Mouse (Mus musculus): Measurements from ENCODE around the gene Tomm20.

The Tomm20 gene

DNA sequence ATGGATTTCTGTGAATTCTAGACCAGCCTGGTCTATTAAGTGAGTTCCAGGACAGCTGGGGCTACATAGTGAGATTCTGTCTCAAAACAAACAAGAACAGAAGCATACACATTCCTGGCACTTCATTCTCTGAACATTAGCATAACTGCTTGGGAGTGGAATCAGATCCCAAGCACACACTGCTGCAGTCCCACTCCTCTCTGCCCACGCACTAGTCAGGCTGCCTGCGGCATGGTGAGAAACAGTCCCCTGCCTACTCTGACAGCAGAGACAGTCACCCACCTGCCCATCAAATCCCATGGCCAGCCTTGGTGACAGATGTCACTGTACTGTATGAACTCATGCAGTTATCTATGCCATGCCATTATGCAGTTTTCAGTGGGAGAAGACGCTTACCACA lies 15.9 kb upstream of the Tomm20 start:
- no peak for DNase-seq (ENCODE audit: low spot score in 2 of 2)

- no peak for DNase-seq (ENCODE audit: low spot score in 2 of 2)
These were observed 6.4 kb upstream of the Tomm20 start for GRCm38 (mm10) chr8:126951900-126952636.

DNA sequence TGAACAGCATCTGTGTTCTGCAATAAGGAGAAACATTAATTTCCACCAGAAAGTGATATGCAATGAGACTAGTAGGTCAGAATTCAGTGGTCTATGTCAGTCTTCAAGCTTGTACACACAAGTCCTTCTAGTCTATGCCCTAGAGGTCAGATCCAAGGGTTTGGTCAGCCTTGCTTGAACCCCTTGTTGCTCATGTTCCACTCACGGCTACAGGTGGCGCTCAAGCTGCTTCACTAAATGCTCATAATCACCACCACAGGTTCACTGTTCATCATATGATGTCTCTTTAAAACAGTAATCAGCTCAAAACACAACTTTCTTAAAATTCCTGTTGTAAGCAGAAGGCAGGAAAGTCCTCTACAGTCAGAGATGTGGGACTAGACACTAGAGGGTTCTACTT lies 3.9 kb upstream of the Tomm20 start:
- DNase-seq (ENCODE audit: low spot score in 2 of 2), result no peak

DNA sequence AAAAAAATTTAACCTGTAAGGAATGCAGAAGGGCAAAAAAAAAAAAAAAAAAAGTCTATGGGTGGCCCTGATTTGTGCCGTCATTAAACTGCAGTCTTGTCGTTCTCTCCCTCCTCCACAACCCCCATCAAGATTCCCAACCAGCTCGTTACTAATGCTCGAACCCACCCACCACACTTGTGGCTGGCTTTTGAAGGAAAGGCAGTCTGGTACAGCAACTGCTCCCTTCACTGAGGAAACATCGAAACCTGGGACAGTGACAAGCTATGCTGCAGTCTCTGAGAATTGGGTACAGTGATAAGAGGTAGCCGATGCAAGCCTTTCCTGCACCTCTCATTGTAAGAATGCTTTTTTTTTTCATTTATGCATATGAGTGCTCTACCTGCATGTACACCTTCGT lies 800 bp upstream of the Tomm20 start:
- DNase-seq (ENCODE audit: low spot score in 2 of 2), result no peak

DNA sequence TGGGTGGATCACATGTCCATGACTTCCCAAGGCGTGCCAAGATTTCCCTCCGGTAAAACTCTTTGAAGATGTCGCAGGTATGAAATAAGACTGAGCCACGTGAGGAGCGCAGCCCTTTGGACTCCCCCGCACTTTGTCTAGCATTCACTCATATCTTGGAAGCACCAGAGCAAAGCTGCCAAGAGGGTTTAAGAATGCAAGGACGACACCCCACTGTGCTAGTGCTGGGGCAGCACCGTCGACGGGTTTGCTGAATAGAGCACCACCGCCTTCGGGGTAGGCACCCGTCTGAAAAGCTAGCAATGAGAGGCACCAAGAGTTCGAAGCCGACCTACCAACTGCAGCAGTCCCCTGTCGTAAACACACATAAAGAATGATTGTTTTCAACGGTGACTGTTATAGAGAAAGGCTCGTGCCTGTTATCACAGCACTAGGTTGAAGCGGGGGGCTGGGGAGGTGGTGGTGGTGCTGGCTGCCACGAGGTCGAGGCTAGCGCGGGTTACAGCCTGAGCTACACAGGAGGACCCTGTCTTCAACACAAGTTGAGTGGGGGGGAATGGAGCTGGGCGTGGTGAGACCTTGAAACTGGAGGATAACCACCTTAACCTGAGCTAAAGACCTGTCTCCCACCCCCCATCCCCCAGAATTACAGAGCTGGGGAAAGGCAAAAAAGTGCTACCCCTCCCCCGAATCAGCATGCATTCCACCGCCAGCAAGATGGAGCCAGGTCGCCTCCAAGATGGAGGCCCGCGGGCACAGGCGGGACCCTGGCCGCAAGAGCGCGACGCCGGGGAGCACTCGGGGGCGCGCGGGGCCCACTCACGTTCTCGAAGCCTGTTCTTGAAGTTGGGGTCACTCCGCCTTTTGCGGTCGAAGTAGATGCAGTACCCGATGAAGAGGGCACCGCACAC lies 608 bp downstream of the Tomm20 start:
- DNase-seq (ENCODE audit: low spot score in 2 of 2), result peak in 1 of 2 experiments; percentile 35

DNA sequence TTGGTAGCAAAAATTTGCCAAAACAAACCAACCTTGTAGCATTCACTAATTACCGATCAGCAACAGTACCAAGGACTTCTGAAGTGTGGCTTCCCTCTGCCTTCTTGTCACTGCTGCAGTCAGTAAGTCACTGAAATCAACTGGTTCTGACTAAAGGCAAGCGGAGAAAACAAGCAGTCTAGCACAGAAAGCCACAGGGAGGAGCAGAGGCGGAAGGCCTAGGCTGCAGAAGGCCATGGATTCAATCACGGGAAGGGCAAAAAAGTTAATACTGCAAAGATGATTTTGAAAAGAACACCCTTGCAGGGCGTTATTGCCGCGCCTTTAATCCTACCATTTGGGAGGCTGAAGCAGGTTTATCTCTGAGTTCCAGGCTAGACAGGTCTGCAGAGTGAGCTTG lies 2.1 kb downstream of the Tomm20 start:
- no peak for DNase-seq (ENCODE audit: low spot score in 2 of 2)

DNA sequence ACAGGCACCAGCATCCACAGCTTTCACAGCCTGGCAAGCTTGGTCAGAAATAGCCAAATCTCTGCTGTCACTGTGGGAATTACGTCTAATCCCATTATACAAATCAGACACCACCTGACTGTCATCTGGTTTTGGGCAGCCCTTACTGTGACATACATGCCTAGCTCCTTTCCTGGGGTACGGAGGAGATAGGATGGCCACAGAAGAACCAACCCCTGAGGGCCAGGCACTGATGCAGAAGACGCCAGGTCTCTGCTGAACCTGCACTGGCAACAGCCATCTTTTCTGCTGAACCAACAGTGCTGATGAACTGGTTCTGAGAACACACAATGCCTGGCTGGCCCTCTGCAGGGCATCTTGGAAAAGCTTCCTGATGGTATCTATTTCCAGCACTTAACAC lies 8.3 kb downstream of the Tomm20 start:
- DNase-seq (ENCODE audit: low spot score in 2 of 2), result no peak

- DNase-seq (ENCODE audit: low spot score in 2 of 2), result no peak
These were observed 9.7 kb downstream of the Tomm20 start for GRCm38 (mm10) chr8:126935932-126936331.

DNA sequence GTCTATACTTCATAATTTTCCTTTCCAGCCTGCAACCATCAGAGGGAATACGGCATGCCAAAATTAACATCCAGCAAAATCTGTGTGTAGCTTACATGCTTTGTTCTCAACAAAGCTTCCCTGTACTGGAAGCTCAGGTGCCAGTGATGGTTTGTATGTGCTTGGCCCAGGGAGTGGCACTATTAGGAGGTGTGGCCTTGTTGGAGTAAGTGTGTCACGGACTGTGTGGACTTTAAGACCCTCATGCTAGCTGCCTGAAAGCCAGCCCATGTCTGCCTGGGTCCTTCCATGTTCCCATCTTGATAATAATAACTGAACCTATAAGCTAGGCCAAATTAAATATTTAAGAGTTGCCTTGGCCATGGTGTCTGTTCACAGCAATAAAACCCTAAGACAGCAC lies 10.3 kb downstream of the Tomm20 start:
- DNase-seq (ENCODE audit: low spot score in 2 of 2), result no peak

- DNase-seq (ENCODE audit: low spot score in 2 of 2), result no peak
These were observed 13.0 kb downstream of the Tomm20 start for GRCm38 (mm10) chr8:126932656-126933055.

DNA sequence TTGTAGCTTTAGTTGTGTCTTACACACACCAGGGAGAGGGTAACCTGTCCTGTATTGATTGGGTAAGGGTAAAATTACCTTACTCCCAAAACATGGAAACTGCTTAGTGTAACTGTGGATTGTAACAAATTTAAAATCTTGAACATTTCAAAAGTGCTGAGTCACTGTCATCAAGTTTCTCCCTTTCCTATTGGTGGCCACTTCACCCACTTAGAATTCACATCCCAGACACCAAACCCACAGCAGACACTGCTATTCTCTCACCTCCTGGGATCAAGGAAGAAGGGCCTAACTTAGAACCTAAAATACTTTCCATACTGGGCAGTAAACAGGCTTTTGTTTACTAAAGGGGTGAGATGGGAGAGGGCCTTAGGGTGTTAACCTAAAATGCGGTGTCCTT lies 13.4 kb downstream of the Tomm20 start:
- DNase-seq (ENCODE audit: low spot score in 2 of 2), result no peak

GRCm38 (mm10) chr8:126931720-126932119 lies 13.9 kb downstream of the Tomm20 start:
- no peak for DNase-seq (ENCODE audit: low spot score in 2 of 2)

DNA sequence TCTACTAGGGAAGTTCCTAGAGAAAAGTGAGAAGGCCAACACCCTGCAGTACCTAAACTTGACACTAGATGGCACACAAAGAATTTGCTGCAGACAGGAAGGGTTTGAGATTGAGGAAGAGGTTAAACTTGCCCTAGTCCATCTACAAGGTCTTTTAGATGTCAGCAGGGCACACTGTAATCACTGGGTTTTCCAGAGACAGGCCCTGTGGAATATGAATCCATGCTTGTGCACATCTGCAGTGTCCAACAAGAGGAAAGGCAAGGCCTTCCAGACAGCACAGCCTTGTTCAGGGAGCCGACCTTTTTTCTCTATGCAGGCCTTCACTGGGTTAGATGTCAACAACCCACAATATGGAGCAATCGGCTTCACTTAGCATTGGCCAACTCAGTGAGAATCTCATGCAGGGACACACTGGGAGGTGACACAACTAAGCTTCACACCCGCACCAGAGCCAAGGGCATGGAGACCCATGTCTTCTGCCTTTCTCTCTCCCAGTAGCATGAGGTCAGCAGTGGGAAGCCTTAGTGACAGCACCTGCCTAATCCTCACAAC lies 16.0 kb downstream of the Tomm20 start:
- DNase-seq (ENCODE audit: low spot score in 2 of 2), result peak in 1 of 2 experiments; percentile 57

DNA sequence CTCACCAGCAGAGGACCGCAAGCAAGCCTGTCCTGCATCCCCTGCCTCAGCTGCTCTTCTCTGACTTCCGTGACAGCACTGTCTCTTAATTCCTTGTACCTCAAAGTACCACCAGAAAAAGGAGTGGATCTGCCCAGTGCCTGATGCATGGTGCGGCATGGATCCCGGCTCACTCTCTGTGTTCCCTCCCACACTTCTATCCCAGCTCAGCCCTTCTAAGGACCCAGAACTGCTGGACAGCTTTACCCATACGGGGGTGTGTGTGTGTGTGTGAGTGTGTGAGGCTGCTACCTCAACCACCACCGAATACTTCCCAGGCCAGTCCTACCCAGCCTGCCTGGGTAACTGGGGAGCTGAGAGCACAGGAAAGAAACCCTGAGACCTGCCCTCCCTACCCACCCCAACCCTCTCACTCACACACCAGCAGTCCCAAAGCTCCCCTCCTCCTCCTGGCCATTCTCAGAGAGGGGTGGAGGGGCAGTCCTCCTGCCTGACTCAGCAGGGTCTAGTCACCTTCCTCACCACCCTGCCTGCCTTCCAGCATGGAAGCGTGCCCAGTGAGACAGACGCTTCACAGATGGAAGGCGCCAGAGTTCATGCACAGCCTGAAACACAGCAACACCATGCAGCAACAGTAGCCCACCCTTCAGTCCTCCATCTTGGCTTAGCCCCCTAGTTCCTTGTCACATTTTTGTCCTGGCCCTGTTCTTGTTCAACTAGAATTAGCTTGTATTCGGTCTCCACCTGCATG lies 16.7 kb downstream of the Tomm20 start:
- DNase-seq (ENCODE audit: low spot score in 2 of 2), result no peak

DNA sequence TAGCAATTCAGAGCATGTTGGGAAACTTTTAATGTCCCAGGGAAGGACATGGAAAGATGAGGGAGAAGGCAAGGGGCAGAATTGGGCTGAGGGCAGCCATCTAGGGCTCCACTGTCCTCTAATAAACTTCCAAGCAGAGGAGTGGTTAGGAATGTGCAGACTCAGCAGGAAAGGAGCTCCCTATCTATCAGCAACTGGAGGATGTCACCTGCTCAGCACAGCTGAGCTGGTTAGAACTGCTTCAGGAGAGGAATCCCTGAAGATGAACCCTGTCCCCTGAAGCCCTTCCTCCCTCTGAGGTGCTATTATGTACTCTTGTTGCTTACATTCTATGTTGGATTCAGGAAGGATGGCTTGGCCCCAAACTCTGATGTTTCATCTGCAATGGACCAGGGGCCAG lies 17.6 kb downstream of the Tomm20 start:
- DNase-seq (ENCODE audit: low spot score in 2 of 2), result no peak

DNA sequence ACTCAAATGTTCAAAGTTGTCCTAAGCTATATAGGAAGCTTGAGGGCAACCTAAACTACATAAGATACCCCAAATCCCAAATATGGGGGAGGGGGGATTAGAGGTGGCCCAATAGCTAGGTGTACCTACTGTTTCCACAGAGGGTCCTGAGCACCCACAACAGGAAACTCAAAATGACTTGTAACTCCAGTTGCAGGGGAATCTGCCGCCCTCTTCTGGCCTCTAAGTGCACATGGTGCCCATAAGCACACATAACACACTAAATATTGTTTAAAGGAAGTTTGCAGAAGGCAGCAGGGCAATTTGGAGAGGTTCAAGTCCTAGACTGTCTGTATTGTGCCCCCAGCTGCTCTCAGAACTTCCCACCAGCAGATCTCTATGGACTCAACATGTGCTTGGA lies 18.6 kb downstream of the Tomm20 start:
- DNase-seq (ENCODE audit: low spot score in 2 of 2), result no peak

GRCm38 (mm10) chr8:126922981-126923380 lies 22.7 kb downstream of the Tomm20 start:
- no peak for DNase-seq (ENCODE audit: low spot score in 2 of 2)

GRCm38 (mm10) chr8:126921432-126921831 lies 24.2 kb downstream of the Tomm20 start:
- no peak for DNase-seq (ENCODE audit: low spot score in 2 of 2)

DNA sequence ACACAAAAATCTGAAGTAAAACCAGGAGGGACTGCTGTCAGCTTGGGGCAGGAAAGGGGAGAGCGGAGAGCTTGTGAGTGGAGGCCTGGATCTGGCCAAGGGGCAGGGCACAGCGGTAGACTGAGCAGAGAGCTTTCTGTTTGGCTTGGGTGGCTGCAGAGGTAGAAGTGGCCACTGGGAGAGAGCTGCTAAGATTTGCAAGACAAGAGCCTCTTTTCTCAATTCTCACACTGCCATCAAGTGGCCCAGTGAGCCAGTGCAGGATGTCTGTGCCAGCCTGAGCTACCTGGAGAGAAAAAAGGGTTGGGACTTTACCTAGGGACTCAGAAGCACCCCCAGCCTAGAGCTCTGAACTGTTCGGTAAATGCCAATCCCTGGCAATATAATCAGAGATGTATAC lies 24.8 kb downstream of the Tomm20 start:
- DNase-seq (ENCODE audit: low spot score in 2 of 2), result peak; percentile 61 to 73

GRCm38 (mm10) chr8:126920386-126920785 lies 25.3 kb downstream of the Tomm20 start:
- no peak for DNase-seq (ENCODE audit: low spot score in 2 of 2)

- no peak for DNase-seq (ENCODE audit: low spot score in 2 of 2)
These were observed 25.9 kb downstream of the Tomm20 start for GRCm38 (mm10) chr8:126919703-126920102.

DNA sequence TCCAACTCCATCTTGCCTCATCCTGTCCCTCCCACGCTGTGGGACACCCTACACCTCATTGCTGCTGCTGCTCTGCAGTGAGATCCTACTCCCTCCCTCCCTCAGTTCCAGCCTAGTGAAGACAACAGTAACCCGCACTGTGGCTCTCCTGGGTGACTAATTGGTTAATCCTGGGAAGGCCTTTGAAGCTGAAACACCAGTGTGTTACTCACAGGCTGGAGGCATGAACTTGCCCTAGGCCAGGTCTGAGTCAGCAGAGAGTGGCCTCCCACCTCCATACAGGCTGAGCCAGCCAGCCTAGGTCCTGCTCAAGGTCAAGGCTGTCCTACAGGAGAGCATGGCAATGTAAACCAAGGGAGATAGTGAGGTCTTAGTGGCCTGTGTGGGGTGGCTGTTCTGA lies 26.4 kb downstream of the Tomm20 start:
- DNase-seq (ENCODE audit: low spot score in 2 of 2), result no peak
